Mouse (Mus musculus): ENCODE results near the gene Lypd3. TPM values are rescaled to one million over a fixed set of nuclear protein-coding genes. Genes with fewer than 3 reads are reported as not detected.

The Lypd3 gene
- polyA plus RNA-seq, 1 experiment from 2014 or later, result 0.22 TPM

DNA sequence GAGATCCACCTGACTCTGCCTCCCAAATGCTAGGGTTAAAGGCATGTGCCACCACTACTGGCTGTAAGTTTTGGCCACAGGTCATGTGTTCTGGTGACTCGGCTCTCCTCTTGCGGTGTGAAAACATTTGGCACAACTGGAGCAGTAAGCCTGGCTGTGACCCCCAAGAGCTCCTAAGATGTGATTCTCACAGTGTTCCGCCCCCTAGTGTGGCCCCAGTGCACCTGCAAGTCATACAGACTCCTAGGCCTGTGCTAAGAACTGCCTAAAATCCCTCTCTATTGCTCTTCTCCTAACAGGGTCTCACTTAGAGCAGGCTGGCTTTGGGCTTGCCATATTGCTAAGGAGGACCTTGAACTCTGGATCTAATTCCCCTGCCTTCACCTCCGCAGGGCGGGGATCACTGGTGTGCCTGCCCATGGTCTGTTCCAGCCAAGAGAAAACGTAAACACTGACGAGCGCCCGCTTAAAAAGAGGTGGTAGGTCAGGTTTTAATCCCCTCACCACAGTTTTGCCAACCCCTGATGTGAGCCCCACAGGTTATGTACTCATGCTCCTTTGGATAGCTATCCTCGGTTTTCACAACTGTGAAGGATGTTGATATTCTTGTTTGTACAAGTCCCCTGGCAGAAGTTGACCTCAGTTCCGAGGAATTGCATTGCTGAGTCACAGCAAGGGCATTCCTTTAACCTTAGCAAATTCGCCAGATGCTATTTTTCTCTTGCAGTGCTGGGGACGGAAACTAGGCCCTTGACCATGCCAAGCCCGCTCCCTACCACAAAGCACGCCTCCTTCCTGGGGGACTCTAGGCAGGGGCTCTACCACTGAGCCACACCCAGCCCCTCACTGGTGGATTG lies 36.9 kb upstream of the Lypd3 start:
- no peak overlapping the region for H3K9ac ChIP-seq
- 0 out of 2 replicates have a peak, but pooled peaks have one; percentile 4 for ATAC-seq (ENCODE audit: low read depth)
- H3K27me3 ChIP-seq, result peaks cover 16% of the 10 kb centered on the region
- H3K9me3 ChIP-seq, result no peaks in the 10 kb centered on the region
- H3K36me3 ChIP-seq, result no peaks in the 10 kb centered on the region
- peaks cover 6% of the 10 kb centered on the region for H3K4me1 ChIP-seq (replicated peaks)
- H3K4me3 ChIP-seq, result no peak overlapping the region
- no peak overlapping the region for H3K27ac ChIP-seq (replicated peaks)
- no peak overlapping the region for H3K4me2 ChIP-seq
- 78% methylated on average over 15 of the region's 15 CpGs for WGBS

- Histone ChIP-seq H3K36me3 (no peaks in the 10 kb centered on the region), H3K9ac (peak overlapping the region; percentile 49; the same call in 1 of the 2 replicates), H3K4me2 (peak overlapping the region; percentile 49), H3K9me3 (no peaks in the 10 kb centered on the region), H3K27me3 (0 out of 2 replicates have a peak, but pooled peaks cover under 1% of the 10 kb centered on the region), H3K4me1 (replicated peaks) (no peaks in the 10 kb centered on the region; the same call in 1 of the 2 replicates), H3K27ac (replicated peaks) (peak overlapping the region; percentile 18; the same call in 1 of the 2 replicates), H3K4me3 (peak overlapping the region; percentile 22; the same call in 1 of the 2 replicates)
- ATAC-seq (ENCODE audit: low read depth), result peak; percentile 91
- 3% methylated on average over 13 of the region's 13 CpGs for WGBS
Measured at GRCm38 (mm10) chr7:24600941-24601597, 35.3 kb upstream of the Lypd3 start.

DNA sequence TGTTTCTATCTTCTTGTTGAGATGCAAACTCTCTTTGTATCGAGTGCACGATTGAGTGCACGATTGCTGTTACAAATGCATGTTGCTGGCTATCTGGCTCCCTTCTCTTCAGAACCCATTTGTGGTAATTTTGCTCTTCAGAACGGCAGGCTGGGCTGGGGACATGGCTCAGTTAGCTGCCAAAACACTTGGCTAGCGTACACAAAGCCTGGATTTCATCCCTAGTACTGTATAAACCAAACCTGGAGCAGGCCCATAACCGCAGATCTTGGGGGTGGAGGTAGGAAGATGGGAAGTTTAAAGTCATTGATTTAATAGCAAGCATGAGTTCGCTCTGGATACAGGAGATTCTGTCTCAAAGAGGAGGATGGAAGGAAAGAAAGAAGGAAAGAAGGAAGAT lies 30.8 kb upstream of the Lypd3 start:
- Histone ChIP-seq H3K4me1 (replicated peaks) (peaks cover 4% of the 10 kb centered on the region), H3K9me3 (no peaks in the 10 kb centered on the region), H3K4me3 (no peak overlapping the region), H3K27me3 (peaks cover 23% of the 10 kb centered on the region), H3K9ac (no peak overlapping the region), H3K27ac (replicated peaks) (no peak overlapping the region), H3K36me3 (no peaks in the 10 kb centered on the region; the same call in none of the 2 replicates), H3K4me2 (no peak overlapping the region)
- WGBS, result 88% methylated on average over 7 of the region's 7 CpGs
- ATAC-seq (ENCODE audit: low read depth), result no peak

- Histone ChIP-seq H3K27ac (replicated peaks) (no peak overlapping the region), H3K4me2 (no peak overlapping the region), H3K9me3 (no peaks in the 10 kb centered on the region), H3K27me3 (peaks cover 28% of the 10 kb centered on the region), H3K4me1 (replicated peaks) (peaks cover 9% of the 10 kb centered on the region), H3K4me3 (no peak overlapping the region), H3K9ac (no peak overlapping the region), H3K36me3 (no peaks in the 10 kb centered on the region; the same call in none of the 2 replicates)
- no peak for ATAC-seq (ENCODE audit: low read depth)
- WGBS, result 85% methylated on average over 7 of the region's 7 CpGs
Measured at GRCm38 (mm10) chr7:24606046-24606445, 30.3 kb upstream of the Lypd3 start.

GRCm38 (mm10) chr7:24608017-24608416 lies 28.3 kb upstream of the Lypd3 start:
- H3K4me3 ChIP-seq, result no peak overlapping the region
- ATAC-seq (ENCODE audit: low read depth), result peak; percentile 69
- no peak overlapping the region for H3K4me2 ChIP-seq
- no peaks in the 10 kb centered on the region; the same call in none of the 2 replicates for H3K36me3 ChIP-seq
- H3K27ac ChIP-seq (replicated peaks), result no peak overlapping the region
- H3K27me3 ChIP-seq, result peaks cover 48% of the 10 kb centered on the region
- 56% methylated on average over 6 of the region's 6 CpGs for WGBS
- H3K9me3 ChIP-seq, result no peaks in the 10 kb centered on the region
- H3K4me1 ChIP-seq (replicated peaks), result peaks cover 21% of the 10 kb centered on the region
- H3K9ac ChIP-seq, result no peak overlapping the region

DNA sequence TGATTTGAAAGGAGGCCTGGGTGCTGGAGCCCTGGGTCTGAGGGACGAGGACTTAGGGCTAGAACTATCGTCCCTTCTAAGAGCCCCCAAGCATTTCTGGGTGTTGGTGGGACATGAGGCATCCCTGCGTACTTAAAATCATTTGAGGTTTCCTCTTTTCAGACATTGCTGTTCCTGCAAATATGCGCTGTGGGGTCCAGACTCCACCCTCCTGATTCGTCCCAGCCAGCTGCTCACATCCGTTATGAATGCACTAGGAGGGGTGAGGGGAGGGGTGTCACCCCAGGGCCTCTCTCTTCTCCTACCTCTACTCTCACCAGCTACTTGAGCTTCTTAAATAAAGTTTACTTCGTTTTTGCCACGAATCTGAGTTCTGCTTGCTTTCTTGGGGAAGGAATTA lies 27.8 kb upstream of the Lypd3 start:
- Histone ChIP-seq H3K9ac (no peak overlapping the region), H3K27ac (replicated peaks) (no peak overlapping the region), H3K4me2 (no peak overlapping the region), H3K4me3 (no peak overlapping the region), H3K9me3 (no peaks in the 10 kb centered on the region), H3K36me3 (no peaks in the 10 kb centered on the region; the same call in none of the 2 replicates), H3K4me1 (replicated peaks) (peaks cover 21% of the 10 kb centered on the region), H3K27me3 (peaks cover 53% of the 10 kb centered on the region)
- WGBS, result 73% methylated on average over 8 of the region's 8 CpGs
- ATAC-seq (ENCODE audit: low read depth), result no peak

GRCm38 (mm10) chr7:24610144-24610878 lies 26.0 kb upstream of the Lypd3 start, which contains the start of gene Phldb3:
TSS of gene Phldb3 (plus strand) at chr7:24610763.
- no peaks in the 10 kb centered on the region for H3K9me3 ChIP-seq
- H3K4me2 ChIP-seq, result peak within 1 kb of the TSS; percentile 45
- H3K9ac ChIP-seq, result peak within 1 kb of the TSS; percentile 27; the same call in 1 of the 2 replicates
- ATAC-seq (ENCODE audit: low read depth), result peak; percentile 24; the same call in 1 of the 2 replicates
- H3K27ac ChIP-seq (replicated peaks), result no peak within 1 kb of the TSS
- no peaks in the 10 kb centered on the region; the same call in none of the 2 replicates for H3K36me3 ChIP-seq
- H3K27me3 ChIP-seq, result peaks cover 63% of the 10 kb centered on the region
- 2% methylated on average over 27 of the region's 27 CpGs for WGBS
- H3K4me3 ChIP-seq, result peak within 1 kb of the TSS; percentile 29
- H3K4me1 ChIP-seq (replicated peaks), result peaks cover 21% of the 10 kb centered on the region

DNA sequence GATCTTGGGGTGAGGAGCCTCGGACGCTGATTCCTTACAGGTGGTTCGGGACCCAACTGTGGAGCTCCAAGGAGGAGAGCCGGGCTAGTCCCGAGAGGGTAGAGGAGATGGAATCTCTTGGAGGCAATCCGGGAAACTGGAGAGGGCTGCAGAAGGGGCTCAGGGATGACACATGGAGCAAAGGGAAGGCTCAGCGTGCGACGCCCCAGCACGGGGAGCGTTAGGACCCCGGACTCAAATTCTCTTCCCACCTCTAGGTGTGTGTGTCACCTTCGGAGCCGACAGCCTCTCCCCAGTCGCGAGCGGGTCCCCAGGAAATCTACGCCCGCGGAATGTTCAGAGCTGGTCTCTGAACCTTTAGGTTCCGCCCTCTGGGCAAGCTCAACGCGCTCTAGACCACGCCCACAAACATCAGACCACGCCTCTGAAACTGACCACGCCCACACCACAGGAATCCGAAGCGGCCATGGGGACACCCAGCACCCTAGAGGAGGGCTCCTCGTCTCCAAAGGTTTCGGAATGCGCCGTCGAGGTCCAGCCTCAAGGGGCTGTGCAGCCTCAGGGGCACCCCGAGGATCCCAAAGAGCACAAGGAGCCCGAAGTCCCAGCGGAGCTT lies 25.4 kb upstream of the Lypd3 start:
- H3K27ac ChIP-seq (replicated peaks), result no peak overlapping the region
- H3K4me1 ChIP-seq (replicated peaks), result peaks cover 21% of the 10 kb centered on the region
- under 1% methylated on average over 36 of the region's 36 CpGs for WGBS
- H3K36me3 ChIP-seq, result no peaks in the 10 kb centered on the region; the same call in none of the 2 replicates
- peaks cover 63% of the 10 kb centered on the region for H3K27me3 ChIP-seq
- ATAC-seq (ENCODE audit: low read depth), result peak; percentile 19; the same call in 1 of the 2 replicates
- H3K9me3 ChIP-seq, result no peaks in the 10 kb centered on the region
- peak overlapping the region; percentile 29 for H3K4me3 ChIP-seq
- H3K9ac ChIP-seq, result no peak overlapping the region
- peak overlapping the region; percentile 45 for H3K4me2 ChIP-seq

DNA sequence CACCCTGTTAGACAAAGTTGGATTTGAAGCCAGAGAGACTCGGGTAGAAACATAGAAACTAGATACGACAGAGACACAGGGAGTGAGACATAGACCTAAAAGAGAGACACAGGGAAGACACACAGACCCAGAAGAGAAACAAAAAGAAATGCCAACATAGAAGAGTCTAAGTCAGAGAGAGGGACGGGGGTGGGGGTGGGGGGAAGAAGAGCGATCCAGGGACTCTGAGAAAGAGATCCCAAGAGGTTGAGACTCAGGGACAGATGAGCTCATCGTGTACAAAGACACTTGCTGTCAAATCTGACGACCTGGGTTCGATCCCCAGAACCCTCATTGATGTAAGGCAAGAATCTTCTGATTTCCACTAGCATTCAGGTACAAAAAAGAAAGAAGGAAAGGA lies 24.6 kb upstream of the Lypd3 start:
- Histone ChIP-seq H3K36me3 (no peaks in the 10 kb centered on the region; the same call in none of the 2 replicates), H3K4me2 (peak overlapping the region; percentile 45), H3K4me3 (peak overlapping the region; percentile 29; the same call in 1 of the 2 replicates), H3K27ac (replicated peaks) (no peak overlapping the region), H3K9me3 (no peaks in the 10 kb centered on the region), H3K9ac (no peak overlapping the region), H3K27me3 (peaks cover 65% of the 10 kb centered on the region), H3K4me1 (replicated peaks) (peaks cover 21% of the 10 kb centered on the region)
- ATAC-seq (ENCODE audit: low read depth), result no peak
- 13% methylated on average over 7 of the region's 7 CpGs for WGBS

DNA sequence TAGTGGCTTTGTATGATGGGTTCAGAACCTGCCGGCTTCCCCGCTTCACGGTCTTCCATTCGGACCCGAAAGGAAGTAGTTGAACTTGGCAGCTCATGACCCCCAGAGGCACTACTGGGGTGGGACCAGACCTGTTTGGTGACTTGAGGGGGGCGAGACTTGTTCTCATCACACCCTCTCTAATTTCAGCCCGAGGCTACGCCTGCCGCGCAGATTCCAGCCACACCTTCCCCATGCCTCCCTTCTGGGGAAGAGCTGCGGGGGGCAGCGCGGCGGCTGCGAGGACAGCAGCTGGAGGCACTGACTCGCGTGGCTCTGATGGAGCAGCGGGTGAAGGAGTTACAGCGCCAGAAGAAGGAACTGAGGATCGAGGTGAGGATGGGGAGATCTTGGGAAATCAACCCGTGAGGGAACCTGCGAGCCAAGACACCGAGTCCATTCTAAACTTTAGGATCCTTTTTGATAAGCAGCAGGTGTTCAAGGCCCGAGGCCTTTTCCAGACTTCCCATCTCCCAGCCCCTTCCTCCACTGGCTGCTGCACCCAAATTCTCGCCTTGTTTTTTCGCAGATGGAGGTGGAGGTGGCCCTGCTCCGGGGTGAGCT lies 23.9 kb upstream of the Lypd3 start:
- H3K4me3 ChIP-seq, result 0 out of 2 replicates have a peak overlapping the region, but pooled peaks have one; percentile 15
- 2% methylated on average over 27 of the region's 27 CpGs for whole genome bisulfite sequencing
- H3K9ac ChIP-seq, result no peak overlapping the region
- ATAC-seq (ENCODE audit: low read depth), result no peak
- peaks cover 21% of the 10 kb centered on the region for H3K4me1 ChIP-seq (replicated peaks)
- H3K4me2 ChIP-seq, result peak overlapping the region; percentile 10; the same call in 1 of the 2 replicates
- no peaks in the 10 kb centered on the region; the same call in 1 of the 2 replicates for H3K36me3 ChIP-seq
- no peaks in the 10 kb centered on the region for H3K9me3 ChIP-seq
- H3K27ac ChIP-seq (replicated peaks), result no peak overlapping the region
- H3K27me3 ChIP-seq, result peaks cover 65% of the 10 kb centered on the region

- no peak for ATAC-seq (ENCODE audit: low read depth)
- Histone ChIP-seq H3K36me3 (no peaks in the 10 kb centered on the region), H3K4me2 (no peak overlapping the region), H3K27ac (replicated peaks) (no peak overlapping the region), H3K27me3 (peaks cover 49% of the 10 kb centered on the region), H3K4me3 (no peak overlapping the region), H3K9ac (no peak overlapping the region), H3K9me3 (no peaks in the 10 kb centered on the region), H3K4me1 (replicated peaks) (peaks cover 21% of the 10 kb centered on the region)
- 76% methylated on average over 13 of the region's 13 CpGs for WGBS
Measured at GRCm38 (mm10) chr7:24614816-24615215, 21.5 kb upstream of the Lypd3 start.

All from neural tube, embryonic 13.5 days (tissue).